Mouse (Mus musculus): ENCODE measurements at regions not wholly inside any gene's neighbourhood (a gene's known extent, or its start where the extent isn't known, plus 50 kb on each side); places are given as distances from the start of the nearest gene placed in this dataset.

DNA sequence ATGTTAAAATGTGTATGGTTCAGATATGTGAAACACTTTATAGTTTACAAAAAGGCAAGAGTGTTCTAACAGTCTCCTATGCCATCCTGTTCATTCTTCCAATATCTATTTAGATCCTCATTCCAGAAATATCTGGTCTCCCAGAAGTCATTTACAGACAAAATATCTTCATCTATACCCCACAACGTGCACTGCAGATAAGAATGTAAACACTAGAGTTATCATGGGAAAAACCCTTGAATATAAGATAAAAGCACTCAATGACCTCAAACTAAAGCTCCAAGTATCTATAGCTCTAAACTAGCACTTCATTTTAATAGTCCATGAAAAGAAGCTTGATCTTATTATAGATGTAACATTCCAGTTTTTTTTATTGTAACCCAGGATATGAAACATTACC, 1239.0 kb downstream of the Pla2g4a start:
- TF ChIP-seq POLR2A (IDR thresholded peaks at IDR 0.05; ENCODE audit: extremely low read depth, insufficient read depth, low read length) (no peak), CTCF (IDR thresholded peaks at IDR 0.05; ENCODE audit: low read depth, low read length) (no peak)
